Mouse (Mus musculus) cerebellum, adult 11-12 months (tissue): ENCODE measurements around the gene Pigu.
A peak's percentile ranks its signal among the peaks of the same experiment; 100 is the strongest.

Experiments
- DNase-seq: peaks from one replicate; pipeline ENCODE4 v3.0.0; 2022

Pigu gene

DNA sequence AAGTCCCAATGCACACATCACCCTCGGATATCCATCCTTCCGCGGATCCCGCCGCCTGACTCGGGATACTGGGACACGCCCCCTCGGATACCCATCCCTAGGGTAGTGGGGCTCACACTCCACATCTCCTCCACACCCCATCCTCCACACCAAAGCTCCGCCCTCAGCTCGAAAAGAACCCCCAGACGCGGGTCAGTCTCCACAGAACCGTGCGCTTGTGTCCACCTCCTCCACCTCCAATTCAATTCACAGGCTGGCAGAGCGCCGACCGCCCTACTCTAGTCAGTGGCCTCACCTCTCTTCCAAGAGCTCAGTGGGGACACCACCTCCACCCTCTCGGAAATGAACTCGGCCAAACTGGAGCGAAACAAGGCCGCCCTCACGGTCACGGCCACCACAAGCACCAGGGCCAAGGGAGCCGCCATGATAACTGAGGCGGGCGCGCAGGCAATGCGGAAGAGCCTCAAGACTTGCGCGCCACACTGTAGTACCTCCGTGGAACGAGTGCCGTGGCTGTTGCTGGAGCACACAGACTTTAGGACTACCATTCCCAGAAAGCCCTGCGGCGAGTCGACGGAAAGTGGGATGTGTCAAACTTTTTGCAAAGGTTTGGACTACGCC lies at the start of gene Pigu:
Gene Pigu, minus strand, starts transcription at position 460 of the 621 bp plus-strand sequence.
- DNase-seq = peak; percentile 93

DNA sequence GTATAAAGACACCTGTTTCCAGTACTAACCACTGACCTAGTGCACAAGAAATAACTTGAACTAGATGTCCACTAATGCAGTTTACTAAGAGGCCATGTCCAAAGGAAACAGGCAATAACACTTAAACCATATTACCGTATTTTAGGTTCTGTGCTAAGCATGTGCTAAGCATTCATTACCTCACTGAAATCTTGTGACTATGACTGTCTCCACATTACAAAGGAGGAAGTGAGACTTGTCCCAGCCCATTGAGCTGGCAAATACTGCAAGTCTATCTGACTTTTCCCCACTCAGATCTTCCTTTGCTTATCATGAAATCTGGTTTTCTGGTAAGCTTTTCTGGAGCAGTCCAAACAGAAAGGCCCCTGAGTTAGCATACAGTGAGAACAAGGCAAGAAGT lies 47.4 kb upstream of the Pigu start:
- no peak for DNase-seq

GRCm38 (mm10) chr2:155401926-155402325 lies 44.7 kb upstream of the Pigu start:
- no peak for DNase-seq

- DNase-seq = peak; percentile 42
Measured at GRCm38 (mm10) chr2:155400276-155400675, 43.0 kb upstream of the Pigu start.

- DNase-seq = no peak
Measured at GRCm38 (mm10) chr2:155394586-155394985, 37.4 kb upstream of the Pigu start.

GRCm38 (mm10) chr2:155388573-155388972 lies 31.3 kb upstream of the Pigu start:
- peak; percentile 37 for DNase-seq

- DNase-seq = no peak
Measured at GRCm38 (mm10) chr2:155387052-155387451, 29.8 kb upstream of the Pigu start.

- peak; percentile 33 for DNase-seq
Measured at GRCm38 (mm10) chr2:155386534-155386899, 29.3 kb upstream of the Pigu start.

DNA sequence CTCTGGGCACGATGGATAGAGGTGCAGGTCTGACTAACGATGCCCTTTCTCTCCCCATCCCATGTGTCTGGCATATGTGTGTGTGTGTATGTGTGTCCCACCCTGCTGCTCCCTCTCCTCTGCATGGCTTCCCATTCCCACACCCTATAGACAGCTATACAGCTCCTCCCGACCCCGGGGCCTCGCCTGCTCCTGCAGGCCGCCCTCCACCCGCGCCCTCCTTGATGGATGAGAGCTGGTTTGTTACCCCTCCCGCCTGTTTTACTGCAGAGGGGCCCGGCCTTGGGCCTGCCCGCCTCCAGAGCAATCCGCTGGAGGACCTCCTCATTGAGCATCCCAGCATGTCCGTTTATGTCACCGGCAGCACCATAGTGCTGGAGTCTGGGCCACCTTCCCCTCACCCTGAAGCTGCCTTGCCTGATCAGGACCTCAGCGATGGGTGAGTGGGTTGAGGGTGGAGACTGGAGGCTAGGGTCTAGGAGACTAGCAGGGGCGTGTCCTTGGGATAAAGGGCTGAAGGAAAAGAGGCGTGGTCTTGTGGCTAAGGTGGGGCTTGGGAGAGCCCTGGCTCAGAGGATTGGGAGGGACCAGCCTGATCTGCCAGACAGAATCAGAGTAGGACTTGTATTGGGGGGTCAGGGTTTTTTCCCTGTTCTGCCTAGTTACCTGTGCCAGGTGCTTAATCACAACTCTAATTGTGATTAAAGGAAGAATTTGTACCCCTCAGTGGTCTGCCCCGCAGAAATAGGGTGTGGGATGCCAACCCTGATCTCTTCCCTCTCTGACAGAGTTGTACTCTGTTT lies 28.7 kb upstream of the Pigu start:
- DNase-seq = peak; percentile 51

DNA sequence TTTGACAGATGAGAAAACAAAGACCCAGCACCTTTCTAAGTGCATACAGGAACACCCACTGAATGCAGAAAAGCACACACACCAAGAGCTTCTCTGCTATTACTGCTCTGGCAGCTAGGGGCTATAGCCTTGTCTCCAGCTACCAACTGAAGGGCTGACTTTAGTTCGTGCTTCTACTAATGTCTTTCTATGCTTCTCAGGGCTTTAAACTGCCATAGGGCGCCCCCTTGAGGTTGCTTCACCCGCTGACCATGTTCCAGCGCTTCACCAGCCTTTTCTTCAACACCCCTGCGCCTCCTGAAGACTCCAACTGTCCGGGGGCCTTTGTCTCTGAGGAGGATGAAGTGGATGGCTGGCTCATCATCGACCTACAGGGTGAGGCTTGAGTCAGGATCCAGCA lies 27.9 kb upstream of the Pigu start:
- peak; percentile 82 for DNase-seq

- peak; percentile 63 for DNase-seq
Measured at GRCm38 (mm10) chr2:155382791-155383438, 25.7 kb upstream of the Pigu start.

- no peak for DNase-seq
Measured at GRCm38 (mm10) chr2:155382332-155382700, 25.1 kb upstream of the Pigu start.

DNA sequence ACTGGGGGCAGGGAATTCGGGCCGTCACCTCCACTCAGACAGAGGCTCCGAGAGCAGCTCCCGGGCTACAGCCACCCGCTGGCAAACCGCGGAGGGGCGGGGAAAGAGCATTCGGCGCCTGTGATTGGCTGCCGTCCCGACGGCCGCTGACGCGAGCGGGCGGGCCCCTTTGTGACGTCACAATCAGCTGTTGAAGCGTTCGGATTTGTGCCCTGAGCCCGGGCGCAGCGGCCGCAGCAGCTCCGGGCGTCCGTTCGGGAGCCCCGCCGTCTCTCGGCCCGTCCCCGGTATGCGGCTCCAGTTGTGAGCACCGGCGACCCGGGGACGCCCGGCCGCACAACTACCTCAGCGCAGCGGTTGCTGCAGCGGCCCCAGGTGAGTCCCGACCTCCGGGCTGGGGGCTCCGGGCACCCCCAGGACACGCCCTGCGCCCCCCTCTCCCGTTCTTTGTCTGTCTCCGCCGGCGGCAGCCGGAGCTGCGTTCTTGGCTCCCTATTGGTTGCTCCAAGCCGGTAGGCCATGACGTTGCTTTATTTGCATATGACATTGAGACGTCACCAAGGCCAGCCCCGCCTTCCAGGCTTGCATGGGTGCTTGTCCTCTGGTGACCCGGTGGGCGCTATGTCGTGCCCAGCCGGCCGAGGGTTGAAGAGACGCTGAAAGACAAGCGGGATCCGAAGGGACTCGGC lies 24.6 kb upstream of the Pigu start:
- DNase-seq = peak; percentile 97

DNA sequence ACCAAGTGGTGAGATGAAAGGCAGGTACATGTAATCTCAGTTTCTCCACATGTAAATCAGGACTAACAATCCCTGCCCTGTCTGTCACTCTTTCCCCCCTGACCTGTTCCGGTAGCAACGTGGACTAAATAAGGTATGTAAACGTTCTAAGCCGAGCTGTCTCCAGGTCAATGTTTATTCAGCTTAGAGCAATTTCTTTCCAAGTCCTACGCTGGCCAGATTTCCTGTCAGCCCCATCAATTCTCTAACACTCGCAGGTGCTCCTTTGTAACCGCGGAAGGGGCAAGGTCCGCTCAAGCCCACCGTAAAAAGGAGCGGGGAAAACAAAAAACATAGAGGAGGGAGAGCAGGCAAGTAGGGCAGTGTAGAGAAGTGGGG lies 23.8 kb upstream of the Pigu start:
- no peak for DNase-seq

GRCm38 (mm10) chr2:155380261-155381059 lies 23.2 kb upstream of the Pigu start, which contains the start of gene Trp53inp2:
Gene Trp53inp2, plus strand, starts transcription at chr2:155381059.
- peak; percentile 46 for DNase-seq

DNA sequence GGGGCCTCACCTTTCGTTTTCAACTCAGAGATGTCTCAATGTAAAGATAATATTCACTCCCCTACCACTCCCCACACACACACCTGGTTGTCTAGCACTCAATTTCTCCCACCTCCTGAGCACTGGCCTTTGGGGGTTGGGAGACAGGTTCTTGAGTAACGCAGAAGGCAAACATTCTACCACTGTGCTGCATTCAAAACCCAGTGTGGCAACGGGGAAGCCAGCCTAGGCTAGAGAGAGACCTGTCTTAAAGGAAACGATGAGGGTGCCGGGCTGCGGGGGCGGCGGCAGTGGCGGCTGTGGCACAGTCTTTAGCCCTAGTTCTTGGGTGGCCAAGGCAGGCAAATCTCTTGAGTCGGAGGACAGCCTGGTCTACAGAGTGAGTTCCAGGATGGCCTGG lies 19.0 kb upstream of the Pigu start:
- DNase-seq = no peak

DNA sequence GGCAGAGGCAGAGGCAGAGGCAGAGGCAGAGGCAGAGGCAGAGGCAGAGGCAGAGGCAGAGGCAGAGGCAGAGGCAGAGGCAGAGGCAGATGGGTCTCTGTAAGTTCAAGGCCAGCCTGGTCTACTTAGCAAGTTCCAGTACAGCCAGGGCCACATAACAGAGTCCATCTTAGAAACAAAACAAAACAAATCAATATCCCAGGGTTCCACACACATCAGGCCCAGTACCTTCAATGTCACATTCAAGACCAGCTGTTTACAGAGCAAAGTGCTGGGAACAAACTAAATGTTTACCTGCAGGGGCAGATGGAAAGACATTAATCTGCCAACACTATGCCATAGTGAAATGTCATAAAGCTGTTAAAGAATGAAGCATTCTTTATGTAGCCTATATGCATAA lies 17.3 kb upstream of the Pigu start:
- no peak for DNase-seq

DNA sequence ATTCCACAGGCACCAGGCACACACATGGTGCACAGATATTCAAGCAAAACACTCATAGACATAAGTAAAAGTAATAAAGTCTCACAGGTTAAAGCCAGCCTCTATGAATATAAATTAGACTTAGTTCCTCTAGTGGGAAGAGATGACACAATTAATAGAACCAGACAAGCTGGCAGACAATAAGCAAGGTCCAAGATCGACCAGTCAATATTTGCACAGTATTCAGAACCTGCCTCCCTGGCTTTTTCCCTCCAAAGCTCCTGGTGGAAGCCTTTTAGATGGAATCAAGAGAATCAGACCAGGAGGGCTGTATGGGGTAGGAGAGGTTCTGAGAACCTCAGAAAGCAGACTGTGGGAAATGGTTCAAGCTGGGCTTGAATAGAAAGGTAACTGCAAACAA lies 16.7 kb upstream of the Pigu start:
- DNase-seq = no peak

DNA sequence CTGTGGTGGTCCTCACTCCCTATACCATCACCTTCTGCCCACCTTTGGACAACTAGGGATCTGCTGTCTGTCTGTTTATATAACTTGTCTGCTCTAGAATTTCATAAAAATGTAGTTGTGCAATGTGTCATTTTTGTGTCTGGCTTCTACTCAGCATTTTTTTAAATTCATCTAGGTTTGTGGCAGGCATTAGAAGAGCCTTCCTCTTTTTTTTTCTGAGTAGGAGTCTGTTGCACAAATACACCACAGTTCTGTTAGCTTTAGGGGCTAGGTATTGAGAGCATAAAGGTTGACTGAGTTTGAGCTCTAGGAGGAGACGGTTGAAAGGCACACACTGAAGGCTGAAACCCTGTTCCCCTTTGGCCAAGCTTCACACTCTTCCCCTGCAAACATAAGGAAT lies 16.1 kb upstream of the Pigu start:
- no peak for DNase-seq

GRCm38 (mm10) chr2:155372451-155372850 lies 15.2 kb upstream of the Pigu start:
- DNase-seq = no peak

DNA sequence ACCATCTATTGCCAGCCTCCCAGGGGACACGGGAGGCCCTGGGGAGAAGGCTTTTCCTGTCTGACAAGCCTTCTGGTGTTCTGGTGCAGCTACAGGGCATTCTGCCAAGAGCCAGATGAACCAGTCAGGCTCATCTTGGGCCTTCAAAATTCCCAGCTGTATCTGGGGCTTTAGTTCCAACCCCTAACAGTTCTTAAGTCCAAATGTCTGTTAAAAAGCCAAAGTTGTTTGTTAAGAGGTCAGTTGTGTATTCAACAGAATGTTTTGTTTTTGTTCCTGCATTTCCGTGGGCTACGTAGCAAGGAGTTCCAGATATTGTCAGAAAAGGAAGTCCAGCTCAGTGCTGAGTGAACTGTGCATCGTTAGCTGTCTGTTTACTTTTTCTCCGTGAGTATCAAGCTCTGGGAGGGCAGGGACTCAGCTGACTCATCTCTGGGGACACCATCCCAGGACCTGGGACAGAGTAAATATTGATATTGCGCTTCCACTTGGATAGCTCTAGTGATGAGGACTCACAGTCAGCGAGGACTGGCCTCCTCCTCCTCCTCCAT lies 12.2 kb upstream of the Pigu start:
- no peak for DNase-seq

DNA sequence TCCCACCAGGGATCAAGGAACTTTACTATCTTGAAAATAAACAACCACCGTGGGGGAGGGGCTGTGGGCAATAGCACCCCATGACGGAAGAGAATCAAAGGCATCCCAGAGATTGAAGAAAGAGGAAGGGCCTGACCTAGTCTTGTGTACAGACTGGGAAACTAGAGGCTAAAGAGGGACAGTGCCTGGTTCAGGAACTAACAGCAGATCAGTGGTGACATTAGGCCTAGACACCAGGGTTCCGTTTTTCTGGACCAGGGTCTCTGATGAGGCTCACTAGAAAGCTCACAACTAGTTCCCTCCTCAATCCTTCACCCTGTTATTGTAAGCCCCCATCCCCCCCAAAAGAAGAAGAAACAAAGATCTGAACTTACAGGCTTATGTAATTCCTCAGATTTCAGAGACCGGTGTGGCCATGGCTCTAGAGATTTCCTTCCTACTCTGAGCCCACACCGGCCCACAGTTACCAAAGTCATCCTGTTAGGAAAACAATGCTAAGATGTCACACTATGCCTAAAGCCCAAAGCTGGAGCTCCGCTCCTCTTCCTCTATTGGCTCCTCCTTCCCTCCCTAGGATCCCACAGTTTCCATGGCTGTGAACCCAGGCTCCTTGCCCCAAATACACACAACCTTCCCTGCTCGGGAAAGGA lies 10.5 kb upstream of the Pigu start:
- DNase-seq = no peak
